Mouse (Mus musculus) hindbrain, embryonic 10.5 days (tissue): Measurements from ENCODE around the gene Tspan14. TPM values are rescaled to one million over a fixed set of nuclear protein-coding genes. Genes with fewer than 3 reads are reported as not detected.

Source experiments
- DNase-seq: peaks from one replicate; pipeline ENCODE4 v3.0.0-alpha.2; 2017; ENCODE audit warnings: low spot score
- H3K27ac ChIP-seq: fragments of 300-500 bp; sonication (generic); 2 replicates; pipeline ENCODE4 v1.5.1; 2016; ENCODE audit warnings: mild to moderate bottlenecking, moderate library complexity
- H3K27me3 ChIP-seq: fragments of 300-500 bp; sonication (generic); 2 replicates; pipeline ENCODE4 v1.6.1; 2016; ENCODE audit warnings: mild to moderate bottlenecking; ENCODE audit not compliant: poor library complexity, insufficient read depth, severe bottlenecking
- H3K36me3 ChIP-seq: fragments of 300-500 bp; sonication (generic); 2 replicates; pipeline ENCODE4 v1.6.1; 2016; ENCODE audit warnings: mild to moderate bottlenecking, moderate library complexity
- H3K4me1 ChIP-seq: fragments of 300-500 bp; sonication (generic); replicated peaks from 2 replicates; pipeline ENCODE4 v1.6.1; 2016; ENCODE audit warnings: mild to moderate bottlenecking
- H3K4me3 ChIP-seq: fragments of 300-500 bp; sonication (generic); 2 replicates; pipeline ENCODE4 v1.5.1; 2016; ENCODE audit warnings: mild to moderate bottlenecking, moderate library complexity
- H3K9me3 ChIP-seq: fragments of 300-500 bp; sonication (generic); 2 replicates; pipeline ENCODE4 v1.6.1; 2016; ENCODE audit warnings: mild to moderate bottlenecking, moderate library complexity
- WGBS: fragments of 180-500 bp; shearing (Covaris S2); methylation state at CpG from one replicate; pipeline ENCODE4 v1.1.7; 2016; 5-methylcytosine and 5-hydroxymethylcytosine counted together
- polyA plus RNA-seq: library from polyadenylated mRNA; unstranded; fragments of >200 nt; fragmentation: Nextera tagmentation; extraction: Ambion mirVana; gene quantifications from 2 replicates; pipeline ENCODE4 v1.2.1, GENCODE M21; 2016

Tspan14 gene
- polyA plus RNA-seq, 1 experiment from 2014 or later = 95.5 TPM

DNA sequence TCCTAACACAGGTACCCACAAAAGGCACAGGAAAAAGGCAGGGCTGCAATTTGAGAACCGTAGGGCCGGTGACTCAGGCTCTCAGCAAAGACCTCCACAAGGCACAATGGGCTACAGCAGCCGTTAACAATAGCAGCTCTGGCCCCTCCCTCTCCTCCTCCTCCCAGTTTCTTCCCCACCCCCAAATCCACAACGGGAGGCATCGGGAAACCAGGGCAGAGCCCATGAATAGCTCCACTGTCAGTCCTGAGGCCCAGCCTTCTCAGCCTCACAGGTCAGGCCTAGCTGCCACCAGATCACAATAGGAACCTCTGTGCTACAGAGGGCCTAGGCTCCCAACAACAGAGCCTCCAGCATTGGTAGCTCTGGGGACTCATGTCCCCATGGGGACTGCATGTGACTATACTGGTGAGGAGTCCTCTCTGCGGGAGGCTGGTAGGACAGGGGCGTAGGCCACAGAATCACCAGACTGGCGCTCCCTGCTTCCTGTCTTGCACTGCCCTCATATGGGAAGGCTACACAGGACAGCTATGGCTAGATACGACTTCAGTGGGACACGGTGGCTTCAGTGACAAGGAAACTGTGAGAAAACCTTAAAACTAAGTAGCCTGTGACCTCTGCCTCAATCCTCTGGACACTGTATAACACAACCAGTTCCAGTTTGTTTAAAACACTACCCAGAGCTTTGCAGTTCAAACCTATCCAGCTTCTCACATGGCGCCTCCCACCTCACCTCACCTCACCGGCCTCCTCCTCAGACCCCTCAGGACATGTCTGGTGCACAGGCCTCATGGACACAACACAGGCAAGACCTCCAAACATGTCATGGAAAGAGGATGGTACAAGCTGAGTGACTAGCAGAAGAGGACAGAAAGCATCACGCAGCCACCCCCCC is 10.1 kb downstream of the Tspan14 start:
- Histone ChIP-seq H3K4me1 (peaks cover 89% of the 10 kb centered on the region), H3K27me3 (no peaks in the 10 kb centered on the region), H3K36me3 (no peaks in the 10 kb centered on the region; the same call in 1 of the 2 replicates), H3K9me3 (no peaks in the 10 kb centered on the region), H3K4me3 (peak overlapping the region; percentile 40), H3K27ac (peak overlapping the region; percentile 99)
- whole genome bisulfite sequencing = 20% methylated on average over 13 of the region's 13 CpGs
- DNase-seq = peak; percentile 91

DNA sequence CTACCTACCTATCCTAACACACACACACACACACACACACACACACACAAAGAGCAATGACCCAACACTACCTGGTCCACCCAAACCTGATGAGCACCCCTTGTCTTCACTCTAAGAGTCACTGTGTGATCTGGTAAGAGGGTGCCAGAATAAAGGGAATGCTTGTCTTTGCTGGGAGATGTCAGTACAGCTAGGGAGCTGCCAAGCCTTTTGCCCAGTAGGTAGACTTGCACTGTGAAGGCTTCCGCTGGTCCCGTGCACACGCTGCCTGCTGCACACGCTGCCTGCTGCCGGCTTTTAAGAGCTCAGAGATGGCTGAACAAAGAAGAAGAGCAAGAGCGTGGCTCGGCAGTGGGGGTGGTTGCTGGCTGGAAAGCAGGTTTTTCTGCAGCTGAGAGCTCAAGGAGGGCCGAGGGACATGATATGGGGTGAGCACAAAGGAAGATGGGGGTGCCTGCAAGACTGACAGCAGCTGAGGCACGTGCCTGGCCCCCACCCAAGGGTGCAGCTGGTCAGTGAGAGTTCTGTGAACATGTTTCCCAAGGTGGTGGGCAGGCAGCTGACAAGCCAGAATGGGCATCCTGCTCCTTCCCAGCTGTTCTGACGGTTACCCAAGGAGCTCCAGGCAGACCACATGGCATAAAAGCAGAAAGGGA is 10.9 kb downstream of the Tspan14 start:
- Histone ChIP-seq H3K27me3 (no peaks in the 10 kb centered on the region), H3K9me3 (no peaks in the 10 kb centered on the region), H3K36me3 (no peaks in the 10 kb centered on the region; the same call in 1 of the 2 replicates), H3K27ac (peak overlapping the region; percentile 99), H3K4me3 (peak overlapping the region; percentile 40), H3K4me1 (peaks cover 91% of the 10 kb centered on the region)
- no peak for DNase-seq
- 13% methylated on average over 10 of the region's 10 CpGs for WGBS

DNA sequence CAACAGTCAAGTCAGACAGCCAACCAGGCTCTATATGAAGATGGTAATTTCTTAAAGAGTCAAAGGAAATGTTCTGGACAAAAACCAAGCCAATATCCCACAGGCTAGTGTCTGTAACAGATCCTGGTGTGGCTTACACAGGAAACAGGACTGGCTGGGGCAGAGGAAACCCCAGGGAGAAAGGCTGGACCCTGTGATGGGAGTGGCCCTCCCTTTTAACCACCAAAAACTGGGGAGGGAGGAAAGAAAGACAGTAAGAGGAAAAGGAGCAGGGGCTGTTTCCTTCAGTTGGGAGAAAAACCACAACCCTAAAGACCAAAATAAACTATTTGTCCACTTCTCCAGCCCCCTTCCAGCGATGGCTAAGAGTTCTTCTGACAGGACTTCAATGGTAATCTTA is 11.5 kb downstream of the Tspan14 start:
- DNase-seq = no peak
- H3K27ac ChIP-seq = peak overlapping the region; percentile 99
- H3K9me3 ChIP-seq = no peaks in the 10 kb centered on the region
- H3K4me3 ChIP-seq = peak overlapping the region; percentile 40; the same call in 1 of the 2 replicates
- WGBS = 77% methylated on average over 1 of the region's 1 CpGs
- peaks cover 93% of the 10 kb centered on the region for H3K4me1 ChIP-seq
- H3K36me3 ChIP-seq = no peaks in the 10 kb centered on the region; the same call in 1 of the 2 replicates
- no peaks in the 10 kb centered on the region for H3K27me3 ChIP-seq

DNA sequence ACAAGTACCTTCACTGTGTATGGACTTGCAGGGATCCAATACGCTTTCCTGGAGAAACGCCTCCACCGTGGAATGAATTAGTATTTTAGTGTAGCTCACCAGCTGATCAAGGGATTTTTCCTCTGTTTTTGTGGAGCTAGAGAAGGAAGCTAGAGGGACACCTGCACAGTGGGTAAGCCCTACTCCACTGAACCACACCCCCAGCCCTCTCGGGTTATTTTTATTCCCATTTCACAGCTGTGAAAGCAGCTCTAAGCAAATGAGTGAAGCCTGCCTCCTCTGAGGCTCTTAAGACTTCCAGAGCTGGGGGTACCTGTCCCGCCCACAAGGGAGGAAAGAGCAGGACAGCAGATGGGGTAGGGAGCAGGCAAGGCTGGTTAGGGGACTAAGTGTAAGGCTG is 13.2 kb downstream of the Tspan14 start:
- H3K4me3 ChIP-seq = no peak overlapping the region
- 77% methylated on average over 5 of the region's 5 CpGs for WGBS
- H3K4me1 ChIP-seq = peaks cover 93% of the 10 kb centered on the region
- H3K9me3 ChIP-seq = no peaks in the 10 kb centered on the region
- no peaks in the 10 kb centered on the region for H3K27me3 ChIP-seq
- peaks cover 7% of the 10 kb centered on the region for H3K36me3 ChIP-seq
- peak overlapping the region; percentile 99 for H3K27ac ChIP-seq
- DNase-seq = no peak

DNA sequence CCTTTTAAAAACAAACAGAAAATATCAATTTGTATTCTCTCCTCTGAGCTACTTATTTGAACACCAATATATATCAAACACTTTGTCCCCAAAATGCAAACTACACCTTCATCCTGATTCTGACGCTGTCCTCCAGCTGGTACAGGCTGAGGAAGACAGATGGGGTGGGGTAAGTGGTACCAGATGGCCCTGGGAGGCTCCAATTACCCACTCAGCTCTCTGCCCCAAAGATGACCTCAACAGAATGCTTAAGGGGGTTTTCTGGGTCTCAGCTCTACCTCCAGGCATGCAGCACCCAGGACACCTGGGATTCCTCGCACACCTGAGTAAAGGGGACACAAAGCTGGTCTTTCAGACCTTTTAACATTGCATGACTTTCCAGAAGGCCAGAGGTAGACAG is 13.9 kb downstream of the Tspan14 start:
- 46% methylated on average over 2 of the region's 2 CpGs for WGBS
- Histone ChIP-seq H3K4me3 (no peak overlapping the region), H3K27me3 (no peaks in the 10 kb centered on the region), H3K27ac (peak overlapping the region; percentile 99; the same call in 1 of the 2 replicates), H3K9me3 (no peaks in the 10 kb centered on the region), H3K4me1 (peaks cover 92% of the 10 kb centered on the region), H3K36me3 (peaks cover 13% of the 10 kb centered on the region)
- peak; percentile 51 for DNase-seq

DNA sequence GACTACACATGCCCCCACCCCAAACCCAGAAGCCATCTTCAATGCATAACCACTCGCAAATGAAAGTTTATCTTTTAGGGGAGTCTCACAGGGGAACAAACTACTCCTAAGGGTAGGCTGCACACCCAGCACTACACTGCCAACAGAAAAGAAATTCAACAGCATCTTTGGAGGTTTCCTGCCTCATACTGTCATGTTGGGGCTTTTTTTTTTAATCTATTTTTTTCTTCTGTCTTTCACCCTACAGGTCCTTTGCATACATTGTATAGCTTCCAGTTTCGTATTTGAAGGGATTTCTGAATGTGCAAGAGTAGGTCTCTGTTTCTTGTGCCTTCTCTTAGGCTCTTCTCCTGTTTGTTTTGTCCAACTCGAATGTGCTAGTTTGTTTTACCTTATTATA is 14.3 kb downstream of the Tspan14 start:
- Histone ChIP-seq H3K4me3 (no peak overlapping the region), H3K27me3 (no peaks in the 10 kb centered on the region), H3K27ac (peak overlapping the region; percentile 63), H3K9me3 (no peaks in the 10 kb centered on the region), H3K4me1 (peaks cover 90% of the 10 kb centered on the region), H3K36me3 (peaks cover 18% of the 10 kb centered on the region)
- no peak for DNase-seq
- 78% methylated on average over 3 of the region's 3 CpGs for WGBS

DNA sequence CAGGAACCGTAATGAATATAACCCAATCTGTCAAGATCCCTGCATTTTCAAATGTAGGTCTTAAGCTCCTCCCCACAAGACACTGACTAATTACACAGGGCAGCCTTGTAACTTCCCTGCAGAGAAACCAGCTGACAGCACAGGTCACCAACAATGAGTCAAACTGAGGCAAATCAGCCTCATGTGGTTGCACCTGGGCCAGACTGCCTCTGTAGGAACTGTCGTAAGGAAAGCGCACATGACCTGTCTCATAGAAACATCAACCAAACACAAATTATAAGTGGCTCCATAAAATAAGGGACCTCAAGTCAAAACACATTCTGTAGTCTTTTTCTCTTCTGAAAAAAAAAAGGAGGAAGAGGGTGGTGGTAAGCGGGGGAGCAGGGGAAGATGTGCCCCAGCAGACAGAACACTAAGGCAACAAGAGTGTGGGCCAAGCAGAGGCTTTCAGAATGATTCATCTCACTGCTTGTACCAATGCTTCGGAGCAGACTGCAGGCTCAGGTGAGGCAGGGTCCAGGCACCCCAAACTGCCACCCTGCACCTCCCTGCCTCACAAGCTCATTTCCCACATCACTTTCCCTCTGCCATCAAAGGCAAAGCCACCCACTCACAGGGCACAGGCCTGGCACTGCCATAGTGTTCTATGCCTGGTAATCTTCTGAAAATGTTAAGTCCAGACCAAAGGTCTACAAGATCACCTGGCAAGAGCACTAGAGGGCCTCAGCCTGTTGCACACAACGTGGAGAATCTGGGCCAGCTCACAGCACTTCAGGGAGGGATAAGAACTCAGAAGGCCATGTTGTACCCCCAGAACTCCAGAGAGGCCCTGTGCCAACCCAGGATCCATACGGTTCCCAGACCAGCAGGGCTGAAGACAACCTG is 16.6 kb downstream of the Tspan14 start:
- Histone ChIP-seq H3K27ac (peak overlapping the region; percentile 76), H3K27me3 (no peaks in the 10 kb centered on the region), H3K4me1 (peaks cover 67% of the 10 kb centered on the region), H3K4me3 (no peak overlapping the region), H3K36me3 (peaks cover 34% of the 10 kb centered on the region), H3K9me3 (no peaks in the 10 kb centered on the region)
- DNase-seq = no peak
- WGBS = 81% methylated on average over 7 of the region's 7 CpGs

DNA sequence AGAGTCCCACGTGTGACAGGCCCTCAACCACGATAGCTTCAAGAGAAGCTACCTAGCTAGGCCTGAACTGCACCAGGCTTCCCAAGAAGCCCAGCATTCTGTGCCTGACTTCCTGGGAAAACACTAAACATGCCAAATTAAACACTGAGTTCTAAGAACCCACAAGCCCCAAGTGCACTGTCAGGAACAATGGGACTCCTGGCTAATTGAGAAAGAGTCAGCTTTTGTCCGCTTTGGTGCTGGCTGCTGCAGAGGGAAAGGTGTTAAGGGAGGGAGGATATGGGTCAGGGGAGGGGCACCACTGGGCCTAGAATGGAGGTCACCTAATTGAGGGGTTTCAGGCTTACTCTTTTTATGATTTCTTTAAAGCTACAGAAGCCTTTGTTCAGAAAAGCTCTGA is 17.6 kb downstream of the Tspan14 start:
- no peaks in the 10 kb centered on the region for H3K9me3 ChIP-seq
- 51% methylated on average over 3 of the region's 3 CpGs for WGBS
- H3K4me1 ChIP-seq = peaks cover 58% of the 10 kb centered on the region
- DNase-seq = no peak
- H3K27me3 ChIP-seq = no peaks in the 10 kb centered on the region
- H3K27ac ChIP-seq = peak overlapping the region; percentile 76
- peaks cover 39% of the 10 kb centered on the region for H3K36me3 ChIP-seq
- H3K4me3 ChIP-seq = no peak overlapping the region

DNA sequence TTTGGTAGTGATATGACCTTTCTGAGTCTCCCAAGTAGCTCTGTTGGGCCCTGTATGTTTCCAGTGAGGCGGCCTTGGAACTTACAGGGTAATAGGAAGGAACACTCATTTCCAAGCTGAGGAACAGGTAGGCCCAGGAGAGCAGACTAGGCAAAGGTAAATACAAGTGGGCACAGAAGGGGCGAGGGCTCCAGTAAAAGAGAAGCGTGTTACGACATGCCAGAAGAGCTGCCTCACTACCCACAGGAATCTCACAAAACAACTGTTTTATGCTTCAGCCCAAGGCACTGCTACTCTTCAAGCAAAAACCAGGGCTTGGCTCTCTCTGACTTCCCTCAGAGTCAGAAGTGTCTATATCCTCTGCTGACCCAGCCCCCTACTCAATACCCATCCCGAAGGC is 18.1 kb downstream of the Tspan14 start:
- Histone ChIP-seq H3K27ac (peak overlapping the region; percentile 76), H3K4me3 (no peak overlapping the region), H3K36me3 (peaks cover 39% of the 10 kb centered on the region), H3K9me3 (no peaks in the 10 kb centered on the region), H3K27me3 (no peaks in the 10 kb centered on the region), H3K4me1 (peaks cover 52% of the 10 kb centered on the region)
- no peak for DNase-seq
- 93% methylated on average over 5 of the region's 5 CpGs for WGBS

DNA sequence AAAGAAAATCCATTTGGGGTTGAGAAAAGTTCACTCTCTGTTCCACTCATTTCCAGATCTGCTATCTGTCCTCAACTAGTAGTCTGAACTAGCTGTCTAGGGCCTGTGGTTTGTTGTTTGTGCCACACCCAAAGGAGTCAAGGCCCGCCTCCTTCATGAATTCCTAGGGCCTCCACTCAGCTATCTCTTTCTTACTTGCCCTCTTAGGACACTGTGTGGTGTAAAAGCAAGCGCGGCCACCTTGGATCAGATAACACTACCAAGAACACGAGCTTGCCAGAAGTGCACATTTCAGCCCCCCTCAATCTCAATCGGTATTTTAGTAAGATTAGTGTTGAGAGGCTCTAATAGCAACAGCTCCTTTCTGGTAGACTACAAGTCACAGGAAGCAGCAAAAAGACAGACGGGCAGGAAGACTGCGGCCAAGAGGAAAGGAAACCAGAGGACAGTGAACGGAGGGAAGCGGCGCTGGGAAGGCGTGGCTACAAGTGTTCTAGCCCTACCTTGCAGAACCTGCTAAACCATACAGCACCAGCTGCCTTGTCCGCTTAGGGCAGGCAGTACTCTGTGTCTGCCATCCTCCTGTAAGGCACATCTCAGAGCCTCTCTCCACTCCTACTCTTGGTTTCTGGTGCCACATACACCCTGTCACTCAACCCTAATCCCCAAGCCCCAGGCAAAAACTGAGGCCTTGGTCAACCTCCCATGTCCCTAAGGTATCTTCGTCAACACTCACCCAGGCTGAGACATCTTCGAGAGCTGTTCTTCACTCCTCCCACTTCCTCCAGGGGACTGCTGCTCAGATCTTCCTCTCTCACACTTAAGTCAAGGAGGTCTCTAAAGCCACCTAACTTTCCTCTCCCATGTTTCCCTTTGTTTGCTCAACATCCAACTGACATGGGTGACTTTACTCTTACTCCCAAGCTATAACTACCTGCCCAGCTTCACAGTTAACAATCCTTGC is 18.9 kb downstream of the Tspan14 start:
- WGBS = 82% methylated on average over 14 of the region's 14 CpGs
- Histone ChIP-seq H3K36me3 (peaks cover 39% of the 10 kb centered on the region), H3K4me3 (no peak overlapping the region), H3K27ac (peak overlapping the region; percentile 76), H3K27me3 (no peaks in the 10 kb centered on the region), H3K4me1 (peaks cover 44% of the 10 kb centered on the region), H3K9me3 (no peaks in the 10 kb centered on the region)
- no peak for DNase-seq

DNA sequence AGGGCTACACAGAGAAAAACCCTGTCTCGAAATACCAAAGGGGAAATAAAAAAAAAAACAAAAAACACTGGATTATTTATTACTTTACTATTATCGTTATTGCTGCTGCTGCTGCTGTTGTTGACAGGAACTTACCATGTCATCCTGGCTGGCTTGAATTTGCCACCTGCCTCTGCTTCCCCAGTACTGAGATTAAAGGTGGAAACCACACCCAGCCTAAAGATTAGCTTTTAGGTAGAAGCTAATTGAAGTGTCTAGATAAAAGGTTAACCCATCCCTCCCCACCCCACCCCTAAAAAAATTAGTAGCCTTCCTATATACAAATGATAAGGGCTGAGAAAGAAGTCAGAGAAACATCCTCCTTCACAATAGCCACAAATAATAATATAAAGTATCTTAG is 22.8 kb downstream of the Tspan14 start:
- DNase-seq = no peak
- H3K4me3 ChIP-seq = no peak overlapping the region
- peaks cover 16% of the 10 kb centered on the region for H3K4me1 ChIP-seq
- peaks cover 40% of the 10 kb centered on the region for H3K36me3 ChIP-seq
- H3K9me3 ChIP-seq = no peaks in the 10 kb centered on the region
- H3K27me3 ChIP-seq = no peaks in the 10 kb centered on the region
- WGBS = 92% methylated on average over 2 of the region's 2 CpGs
- no peak overlapping the region for H3K27ac ChIP-seq
